Comparison of ENCODE assay signal across 10 mouse cellular contexts in the genomic region with DNA sequence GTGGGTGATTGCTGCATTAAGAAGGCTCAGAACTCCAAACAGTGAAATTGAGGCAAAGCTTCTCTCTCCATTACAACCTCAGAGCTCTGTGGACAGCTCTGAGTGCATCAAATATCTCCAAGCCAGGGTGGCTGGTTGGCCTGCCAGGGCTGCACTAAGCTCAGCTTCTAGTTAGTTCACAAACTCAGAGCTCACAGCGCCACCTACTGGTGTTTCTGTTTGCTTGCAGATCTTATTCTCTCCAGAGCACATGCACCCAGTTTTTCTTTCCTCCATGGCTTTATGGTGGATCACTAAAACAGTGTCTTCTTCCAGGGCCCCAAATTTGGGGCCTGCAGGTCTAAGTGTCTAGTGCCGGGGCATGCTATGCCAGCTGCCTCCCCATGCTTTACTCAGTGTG. TPM values are rescaled to one million over a fixed set of nuclear protein-coding genes. Genes with fewer than 3 reads are reported as not detected.
DNase-seq lines count a peak whose midpoint lies in the region; ATAC-seq and TF ChIP-seq lines count a peak whose summit lies in the region.
"Had no signal": no experiment of that assay in that cellular context is flagged by ENCODE, and none has a peak within 500 bp of the region (broad histone marks: within the 10 kb centered on the region; RNA-seq: fewer than 3 reads in every experiment).

No protein-coding gene starts in this region.

- no peaks in the 10 kb centered on the region for H3K27me3 ChIP-seq in intestine, embryonic 14.5 days (replicated peaks; ENCODE audit: control insufficient read depth, insufficient read depth, low read length)
- no peaks in the 10 kb centered on the region for H3K27me3 ChIP-seq in intestine, embryonic 16.5 days (replicated peaks; ENCODE audit: control insufficient read depth, insufficient read depth, low read length)
- H3K27me3 ChIP-seq in hindbrain, postnatal 0 days (ENCODE audit: insufficient read depth, low read length), result no peaks in the 10 kb centered on the region
- H3K27me3 ChIP-seq: embryonic facial prominence, embryonic 15.5 days; stomach, embryonic 15.5 days had no signal

- H3K4me3 ChIP-seq in intestine, embryonic 14.5 days (ENCODE audit: low read depth, low read length), result no peak overlapping the region
- H3K4me3 ChIP-seq in intestine, embryonic 16.5 days (ENCODE audit: low read length), result no peak overlapping the region
- H3K4me3 ChIP-seq in bone marrow, adult 2 months (replicated peaks; ENCODE audit: control insufficient read depth, low read depth, low read length), result no peak overlapping the region
- H3K4me3 ChIP-seq in hindbrain, postnatal 0 days (ENCODE audit: low read length), result no peak overlapping the region
- H3K4me3 ChIP-seq: embryonic facial prominence, embryonic 15.5 days; stomach, embryonic 15.5 days had no signal

- no peaks in the 10 kb centered on the region for H3K9me3 ChIP-seq in intestine, embryonic 14.5 days (ENCODE audit: control insufficient read depth, low read length)
- no peaks in the 10 kb centered on the region for H3K9me3 ChIP-seq in intestine, embryonic 16.5 days (ENCODE audit: control insufficient read depth, low read length)
- H3K9me3 ChIP-seq in hindbrain, postnatal 0 days (ENCODE audit: low read length), result no peaks in the 10 kb centered on the region
- H3K9me3 ChIP-seq: embryonic facial prominence, embryonic 15.5 days; stomach, embryonic 15.5 days had no signal

- ATAC-seq in intestine, embryonic 14.5 days (replicated peaks; ENCODE audit: low FRiP score, low TSS enrichment, low read depth), result no peak
- no peak for ATAC-seq in intestine, embryonic 16.5 days
- ATAC-seq in erythroid progenitor cell, adult 5-6 weeks (replicated peaks; ENCODE audit: low FRiP score, poor library complexity, severe bottlenecking), result peak; percentile 51; the same call in 1 of the 2 replicates
- ATAC-seq in hindbrain, postnatal 0 days, result no peak

- H3K27ac ChIP-seq in intestine, embryonic 14.5 days (ENCODE audit: low read depth), result no peak overlapping the region
- no peak overlapping the region for H3K27ac ChIP-seq in intestine, embryonic 16.5 days (ENCODE audit: low read length)
- H3K27ac ChIP-seq in bone marrow, adult 2 months (ENCODE audit: control insufficient read depth, insufficient read depth, low read depth, low read length, poor library complexity), result no peak overlapping the region
- no peak overlapping the region for H3K27ac ChIP-seq in hindbrain, postnatal 0 days
- H3K27ac ChIP-seq: embryonic facial prominence, embryonic 15.5 days; stomach, embryonic 15.5 days had no signal

- no peak overlapping the region for H3K9ac ChIP-seq in intestine, embryonic 14.5 days (ENCODE audit: low read length)
- no peak overlapping the region for H3K9ac ChIP-seq in intestine, embryonic 16.5 days (ENCODE audit: low read depth, low read length)
- no peak overlapping the region for H3K9ac ChIP-seq in hindbrain, postnatal 0 days (replicated peaks; ENCODE audit: low read length)
- H3K9ac ChIP-seq: embryonic facial prominence, embryonic 15.5 days; stomach, embryonic 15.5 days had no signal

- no peak overlapping the region for H3K4me2 ChIP-seq in intestine, embryonic 14.5 days (ENCODE audit: low read length)
- H3K4me2 ChIP-seq in intestine, embryonic 16.5 days (ENCODE audit: low read depth, low read length), result no peak overlapping the region
- no peak overlapping the region for H3K4me2 ChIP-seq in hindbrain, postnatal 0 days (ENCODE audit: low read depth, low read length)
- H3K4me2 ChIP-seq: embryonic facial prominence, embryonic 15.5 days; stomach, embryonic 15.5 days had no signal

- H3K36me3 ChIP-seq in intestine, embryonic 14.5 days (ENCODE audit: control insufficient read depth, insufficient read depth, low read length), result no peaks in the 10 kb centered on the region
- H3K36me3 ChIP-seq in intestine, embryonic 16.5 days (ENCODE audit: control insufficient read depth, insufficient read depth, low read length), result no peaks in the 10 kb centered on the region
- no peaks in the 10 kb centered on the region for H3K36me3 ChIP-seq in hindbrain, postnatal 0 days (ENCODE audit: insufficient read depth, low read length)
- H3K36me3 ChIP-seq: embryonic facial prominence, embryonic 15.5 days; stomach, embryonic 15.5 days had no signal

- TF ChIP-seq CTCF in bone marrow, adult 2 months (IDR thresholded peaks at IDR 0.05; ENCODE audit: control insufficient read depth, insufficient read depth, low read length), result peak; percentile 70
- TF ChIP-seq CTCF in hindbrain, postnatal 0 days (IDR thresholded peaks at IDR 0.05; ENCODE audit: low read depth), result peak; percentile 78

- no peaks in the 10 kb centered on the region for H3K4me1 ChIP-seq in intestine, embryonic 14.5 days (replicated peaks; ENCODE audit: control insufficient read depth, insufficient read depth, low read length)
- no peaks in the 10 kb centered on the region for H3K4me1 ChIP-seq in intestine, embryonic 16.5 days (ENCODE audit: control insufficient read depth, insufficient read depth, low read length)
- no peaks in the 10 kb centered on the region for H3K4me1 ChIP-seq in bone marrow, adult 2 months (ENCODE audit: control insufficient read depth, insufficient read depth, low read length)
- no peaks in the 10 kb centered on the region for H3K4me1 ChIP-seq in hindbrain, postnatal 0 days (ENCODE audit: insufficient read depth, low read length)
- H3K4me1 ChIP-seq: embryonic facial prominence, embryonic 15.5 days; stomach, embryonic 15.5 days had no signal

- peak; percentile 82 for DNase-seq in intestine, embryonic 14.5 days (ENCODE audit: low spot score)
- DNase-seq in hindbrain, postnatal 0 days (ENCODE audit: low spot score), result peak; percentile 92
- DNase-seq in left cerebral cortex, postnatal 36 days (ENCODE audit: low spot score in 2 of 2), result peak; percentile 79 to 85
- peak; percentile 93 for DNase-seq in naive thymus-derived CD4-positive, alpha-beta T cell, adult 2 months (ENCODE audit: low read depth)
- DNase-seq in testis, postnatal 10 days (ENCODE audit: low spot score), result peak; percentile 93

- no peak for TF ChIP-seq POLR2A in bone marrow, adult 2 months (IDR thresholded peaks at IDR 0.05; ENCODE audit: borderline replicate concordance, control insufficient read depth, low read depth, low read length)

- intact Hi-C loops in left cerebral cortex, postnatal 36 days (cut with DNase I), result loop anchor here (10.0 kb wide), 2 partner anchors 74 to 134 kb away; a partner anchor contains a TSS

- 24% methylated on average over 2 of the region's 2 CpGs for whole genome bisulfite sequencing in intestine, embryonic 14.5 days
- 33% methylated on average over 2 of the region's 2 CpGs for whole genome bisulfite sequencing in intestine, embryonic 16.5 days
- WGBS in bone marrow, adult 2 months, result 12% methylated on average over 2 of the region's 2 CpGs
- WGBS in hindbrain, postnatal 0 days, result 36% methylated on average over 2 of the region's 2 CpGs

RNA-seq across cellular contexts. Expression of a gene that starts 2.7 kb away (rescaled TPM):
- polyA plus RNA-seq in intestine, embryonic 14.5 days (2014; fragmentation: Nextera tagmentation; extraction: Ambion mirVana), result not detected in 2 replicates
- polyA plus RNA-seq in intestine, embryonic 16.5 days (2015; fragmentation: Nextera tagmentation; extraction: Ambion mirVana), result 7.2 and 11.9 TPM in 2 replicates
- polyA plus RNA-seq in bone marrow, adult 2 months (2011; ENCODE audit: insufficient read depth, insufficient read length, low replicate concordance, missing spikeins), result not detected in 2 replicates
- total RNA-seq in erythroid progenitor cell, adult 5-6 weeks (2015; ENCODE audit: low replicate concordance), result not detected in 2 replicates
- 0.39 TPM in 1 of 2 replicates, not detected in the other for total RNA-seq in erythroid progenitor cell, adult 5-6 weeks (2017; ENCODE audit: low replicate concordance)
- not detected in 2 replicates for total RNA-seq in hindbrain, postnatal 0 days (2014; rRNA removed)
- polyA plus RNA-seq in hindbrain, postnatal 0 days (2015; fragmentation: Nextera tagmentation; extraction: Ambion mirVana), result not detected in 2 replicates
- 1 to 10 TPM in 1 of 2 experiments, under 1 TPM in 1; 0.59 to 1.9 TPM for total RNA-seq in left cerebral cortex, postnatal 36 days (2021)

RNA-seq across cellular contexts. Expression of a gene that starts 18.1 kb away (rescaled TPM):
- polyA plus RNA-seq in intestine, embryonic 14.5 days (2014; fragmentation: Nextera tagmentation; extraction: Ambion mirVana), result not detected in 2 replicates
- 0.86 and 1.2 TPM in 2 replicates for polyA plus RNA-seq in intestine, embryonic 16.5 days (2015; fragmentation: Nextera tagmentation; extraction: Ambion mirVana)
- not detected in 2 replicates for polyA plus RNA-seq in bone marrow, adult 2 months (2011; ENCODE audit: insufficient read depth, insufficient read length, low replicate concordance, missing spikeins)
- not detected in 2 replicates for total RNA-seq in erythroid progenitor cell, adult 5-6 weeks (2015; ENCODE audit: low replicate concordance)
- total RNA-seq in erythroid progenitor cell, adult 5-6 weeks (2017; ENCODE audit: low replicate concordance), result not detected in 2 replicates
- total RNA-seq in hindbrain, postnatal 0 days (2014; rRNA removed), result not detected in 2 replicates
- not detected in 2 replicates for polyA plus RNA-seq in hindbrain, postnatal 0 days (2015; fragmentation: Nextera tagmentation; extraction: Ambion mirVana)
- under 1 TPM in 1 of 2 experiments, not detected in 1; 0.27 TPM for total RNA-seq in left cerebral cortex, postnatal 36 days (2021)
- polyA plus RNA-seq: embryonic facial prominence, embryonic 15.5 days had no signal

RNA-seq across cellular contexts. Expression of a gene that starts 18.3 kb away (rescaled TPM):
- polyA plus RNA-seq in intestine, embryonic 14.5 days (2014; fragmentation: Nextera tagmentation; extraction: Ambion mirVana), result 15.0 and 17.8 TPM in 2 replicates
- polyA plus RNA-seq in intestine, embryonic 16.5 days (2015; fragmentation: Nextera tagmentation; extraction: Ambion mirVana), result 16.0 and 16.1 TPM in 2 replicates
- 23.5 and 45.8 TPM in 2 replicates for polyA plus RNA-seq in bone marrow, adult 2 months (2011; ENCODE audit: insufficient read depth, insufficient read length, low replicate concordance, missing spikeins)
- 19.1 and 19.7 TPM in 2 replicates for total RNA-seq in erythroid progenitor cell, adult 5-6 weeks (2015; ENCODE audit: low replicate concordance)
- total RNA-seq in erythroid progenitor cell, adult 5-6 weeks (2017; ENCODE audit: low replicate concordance), result 5.5 and 16.4 TPM in 2 replicates
- 10.0 and 15.4 TPM in 2 replicates for total RNA-seq in hindbrain, postnatal 0 days (2014; rRNA removed)
- 9.1 and 11.8 TPM in 2 replicates for polyA plus RNA-seq in hindbrain, postnatal 0 days (2015; fragmentation: Nextera tagmentation; extraction: Ambion mirVana)
- total RNA-seq in left cerebral cortex, postnatal 36 days (2021), result 10 to 100 TPM; 11.0 to 12.2 TPM

RNA-seq across cellular contexts. Expression of a gene that starts 28.2 kb away (rescaled TPM):
- 4.9 and 5.7 TPM in 2 replicates for polyA plus RNA-seq in intestine, embryonic 14.5 days (2014; fragmentation: Nextera tagmentation; extraction: Ambion mirVana)
- polyA plus RNA-seq in intestine, embryonic 16.5 days (2015; fragmentation: Nextera tagmentation; extraction: Ambion mirVana), result 17.7 and 19.4 TPM in 2 replicates
- polyA plus RNA-seq in bone marrow, adult 2 months (2011; ENCODE audit: insufficient read depth, insufficient read length, low replicate concordance, missing spikeins), result 60.1 and 94.6 TPM in 2 replicates
- total RNA-seq in erythroid progenitor cell, adult 5-6 weeks (2015; ENCODE audit: low replicate concordance), result 109 and 146 TPM in 2 replicates
- 93.4 and 104 TPM in 2 replicates for total RNA-seq in erythroid progenitor cell, adult 5-6 weeks (2017; ENCODE audit: low replicate concordance)
- 6.6 and 7.3 TPM in 2 replicates for total RNA-seq in hindbrain, postnatal 0 days (2014; rRNA removed)
- 8.8 and 9.4 TPM in 2 replicates for polyA plus RNA-seq in hindbrain, postnatal 0 days (2015; fragmentation: Nextera tagmentation; extraction: Ambion mirVana)
- total RNA-seq in left cerebral cortex, postnatal 36 days (2021), result 10 to 100 TPM; 12.6 to 15.1 TPM

RNA-seq across cellular contexts. Expression of a gene that starts 40.5 kb away (rescaled TPM):
- 2.0 and 3.4 TPM in 2 replicates for polyA plus RNA-seq in intestine, embryonic 14.5 days (2014; fragmentation: Nextera tagmentation; extraction: Ambion mirVana)
- polyA plus RNA-seq in intestine, embryonic 16.5 days (2015; fragmentation: Nextera tagmentation; extraction: Ambion mirVana), result 1.8 TPM in 2 replicates
- polyA plus RNA-seq in bone marrow, adult 2 months (2011; ENCODE audit: insufficient read depth, insufficient read length, low replicate concordance, missing spikeins), result 48.0 and 67.4 TPM in 2 replicates
- total RNA-seq in erythroid progenitor cell, adult 5-6 weeks (2015; ENCODE audit: low replicate concordance), result 84.3 and 115 TPM in 2 replicates
- 293 and 328 TPM in 2 replicates for total RNA-seq in erythroid progenitor cell, adult 5-6 weeks (2017; ENCODE audit: low replicate concordance)
- total RNA-seq in hindbrain, postnatal 0 days (2014; rRNA removed), result 0.10 and 0.11 TPM in 2 replicates
- polyA plus RNA-seq in hindbrain, postnatal 0 days (2015; fragmentation: Nextera tagmentation; extraction: Ambion mirVana), result 7.1 and 7.7 TPM in 2 replicates
- total RNA-seq in left cerebral cortex, postnatal 36 days (2021), result 1 to 10 TPM; 1.1 to 2.2 TPM
